Mouse (Mus musculus): Measurements from ENCODE around the gene Lipa. TPM values are rescaled to one million over a fixed set of nuclear protein-coding genes. Genes with fewer than 3 reads are reported as not detected.

Gene Lipa
- polyA plus RNA-seq, 1 experiment: 17.8 TPM

GRCm38 (mm10) chr19:34445410-34446012 is 81.8 kb downstream of the Lipa start:
- Histone ChIP-seq H3K27ac (ENCODE audit: insufficient read depth, low read length) (no peak overlapping the region), H3K4me3 (ENCODE audit: insufficient read depth, low read length) (no peak overlapping the region), H3K4me1 (ENCODE audit: control insufficient read depth, insufficient read depth, low read length) (no peaks in the 10 kb centered on the region)
- TF ChIP-seq CTCF (IDR thresholded peaks at IDR 0.05; ENCODE audit: extremely low read depth, insufficient read depth, low read length) (no peak), POLR2A (IDR thresholded peaks at IDR 0.05; ENCODE audit: extremely low read depth, insufficient read depth, low read length) (no peak)

GRCm38 (mm10) chr19:34444785-34445184 is 82.5 kb downstream of the Lipa start:
- Histone ChIP-seq H3K4me3 (ENCODE audit: insufficient read depth, low read length) (no peak overlapping the region), H3K4me1 (ENCODE audit: control insufficient read depth, insufficient read depth, low read length) (no peaks in the 10 kb centered on the region), H3K27ac (ENCODE audit: insufficient read depth, low read length) (no peak overlapping the region)
- TF ChIP-seq POLR2A (IDR thresholded peaks at IDR 0.05; ENCODE audit: extremely low read depth, insufficient read depth, low read length) (no peak), CTCF (IDR thresholded peaks at IDR 0.05; ENCODE audit: extremely low read depth, insufficient read depth, low read length) (no peak)

Other genes with a start within 250 kb of the Lipa start
- gene Fas, start 236.8 kb downstream of the Lipa start, polyA plus RNA-seq (2012; rRNA removed): 2.0 and 2.8 TPM in 2 replicates
- 1.2 and 2.4 TPM in 2 replicates for gene Ch25h, start 52.3 kb downstream of the Lipa start, polyA plus RNA-seq (2012; rRNA removed)
- gene Ifit2, start 23.2 kb upstream of the Lipa start, polyA plus RNA-seq (2012; rRNA removed): 5.1 and 6.7 TPM in 2 replicates
- 15.3 and 16.9 TPM in 2 replicates for gene Ifit3, start 56.1 kb upstream of the Lipa start, polyA plus RNA-seq (2012; rRNA removed)
- 2.9 TPM in 2 replicates for gene Ifit1bl1, start 74.5 kb upstream of the Lipa start, polyA plus RNA-seq (2012; rRNA removed)
- 4.7 and 6.0 TPM in 2 replicates for gene Ifit3b, start 80.5 kb upstream of the Lipa start, polyA plus RNA-seq (2012; rRNA removed)
- 0.54 and 0.62 TPM in 2 replicates for gene Ifit1bl2, start 113.3 kb upstream of the Lipa start, polyA plus RNA-seq (2012; rRNA removed)
- 3.3 and 5.3 TPM in 2 replicates for gene Ifit1, start 113.4 kb upstream of the Lipa start, polyA plus RNA-seq (2012; rRNA removed)
- gene Slc16a12, start 219.8 kb upstream of the Lipa start, polyA plus RNA-seq (2012; rRNA removed): 1.7 and 2.0 TPM in 2 replicates